Mouse (Mus musculus): ENCODE data around the gene Cbr1. TPM values are rescaled to one million over a fixed set of nuclear protein-coding genes. Genes with fewer than 3 reads are reported as not detected.
A peak's percentile ranks its signal among the peaks of the same experiment; 100 is the strongest.

The Cbr1 gene
- polyA plus RNA-seq (2014; fragmentation: Nextera tagmentation; extraction: Ambion mirVana), result 143 and 145 TPM in 2 replicates

DNA sequence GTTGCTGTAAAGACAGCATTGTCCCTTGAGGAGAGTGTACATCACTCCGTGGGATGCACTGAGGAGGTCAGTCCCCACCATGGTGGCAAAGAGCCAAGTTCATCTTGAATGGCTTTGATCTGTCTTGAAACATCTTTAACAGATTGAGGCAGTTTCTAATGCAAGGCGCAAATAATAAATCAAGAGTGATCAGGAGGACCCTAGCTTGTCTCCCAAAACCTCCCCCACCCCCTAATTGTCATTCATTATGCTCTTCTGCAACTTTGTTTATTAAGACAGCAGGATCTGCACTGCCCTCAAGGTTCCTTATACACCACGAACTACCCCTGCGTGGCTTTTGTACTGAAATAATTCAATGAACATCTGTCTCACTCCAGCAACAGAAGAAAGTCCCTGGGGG lies at the start of gene Cbr1:
Gene Cbr1 (plus strand): TSS at position 301 of the 400 bp plus-strand sequence.
- Histone ChIP-seq H3K4me1 (ENCODE audit: control insufficient read depth, insufficient read depth, low read length) (peaks cover 8% of the 10 kb centered on the region; the same call in 1 of the 2 replicates), H3K9me3 (replicated peaks; ENCODE audit: control insufficient read depth, low read length) (no peaks in the 10 kb centered on the region), H3K36me3 (ENCODE audit: control insufficient read depth, insufficient read depth, low read length) (peaks cover 6% of the 10 kb centered on the region; the same call in 1 of the 2 replicates), H3K4me3 (ENCODE audit: low read depth, low read length) (peak within 1 kb of the TSS; percentile 55), H3K27me3 (replicated peaks; ENCODE audit: control insufficient read depth, insufficient read depth, low read length) (no peaks in the 10 kb centered on the region), H3K9ac (ENCODE audit: low read length) (peak within 1 kb of the TSS; percentile 77; the same call in 1 of the 2 replicates), H3K4me2 (ENCODE audit: low read length) (peak within 1 kb of the TSS; percentile 74), H3K27ac (ENCODE audit: low read depth, low read length) (0 out of 2 replicates have a peak within 1 kb of the TSS, but pooled peaks have one; percentile 92)
- WGBS, result 65% methylated on average over 4 of the region's 4 CpGs
- ATAC-seq, result no peak
- peak; percentile 22 for DNase-seq (ENCODE audit: low spot score)

DNA sequence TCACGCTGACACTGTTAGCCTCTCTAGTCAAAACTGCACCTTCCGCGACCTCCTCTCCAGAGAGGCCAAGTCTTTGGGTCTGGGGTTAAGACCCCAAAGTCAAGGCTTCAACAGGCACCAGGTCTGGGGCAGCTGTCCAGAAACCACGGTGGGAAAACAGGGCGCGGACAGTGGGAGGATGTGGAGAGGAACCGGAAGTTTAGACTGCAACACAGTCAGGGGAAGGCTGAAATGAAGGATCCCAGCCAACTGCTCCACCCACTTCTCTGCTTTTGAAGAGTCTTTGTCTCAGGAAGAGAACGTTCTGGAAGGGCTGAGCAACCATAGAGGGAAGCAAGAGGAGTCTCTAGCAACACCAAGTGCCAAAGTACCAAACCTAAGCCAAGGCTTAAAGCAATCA lies 48.0 kb upstream of the Cbr1 start:
- no peaks in the 10 kb centered on the region for H3K36me3 ChIP-seq (ENCODE audit: control insufficient read depth, insufficient read depth, low read length)
- H3K27ac ChIP-seq (ENCODE audit: low read depth, low read length), result no peak overlapping the region
- no peaks in the 10 kb centered on the region for H3K9me3 ChIP-seq (replicated peaks; ENCODE audit: control insufficient read depth, low read length)
- H3K4me1 ChIP-seq (ENCODE audit: control insufficient read depth, insufficient read depth, low read length), result no peaks in the 10 kb centered on the region
- H3K9ac ChIP-seq (ENCODE audit: low read length), result no peak overlapping the region
- ATAC-seq, result no peak
- DNase-seq (ENCODE audit: low spot score), result no peak
- H3K4me2 ChIP-seq (ENCODE audit: low read length), result no peak overlapping the region
- no peaks in the 10 kb centered on the region for H3K27me3 ChIP-seq (replicated peaks; ENCODE audit: control insufficient read depth, insufficient read depth, low read length)
- H3K4me3 ChIP-seq (ENCODE audit: low read depth, low read length), result no peak overlapping the region
- 71% methylated on average over 8 of the region's 8 CpGs for WGBS

DNA sequence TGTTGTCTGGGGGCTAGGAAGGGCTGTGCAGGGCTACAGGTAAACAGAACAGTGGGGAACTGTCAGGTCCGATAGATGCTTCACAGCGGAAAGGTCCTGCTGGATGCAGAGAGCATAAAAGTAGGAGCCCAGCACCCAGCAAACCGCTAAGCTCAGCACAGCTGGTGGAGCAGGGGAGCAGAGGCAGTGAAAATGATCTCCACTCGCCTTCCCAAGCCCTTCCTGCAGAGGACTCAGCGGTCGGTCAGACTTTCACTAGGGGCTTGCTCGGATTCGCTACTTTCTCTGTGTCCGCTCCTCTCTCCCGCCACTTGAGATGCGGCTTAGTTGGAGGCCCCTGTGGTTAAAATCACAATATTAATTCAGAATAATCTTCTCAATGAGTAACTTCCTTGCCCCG lies 47.2 kb upstream of the Cbr1 start:
- whole genome bisulfite sequencing, result 13% methylated on average over 12 of the region's 12 CpGs
- Histone ChIP-seq H3K4me2 (ENCODE audit: low read length) (no peak overlapping the region), H3K9me3 (replicated peaks; ENCODE audit: control insufficient read depth, low read length) (no peaks in the 10 kb centered on the region), H3K36me3 (ENCODE audit: control insufficient read depth, insufficient read depth, low read length) (no peaks in the 10 kb centered on the region), H3K27me3 (replicated peaks; ENCODE audit: control insufficient read depth, insufficient read depth, low read length) (no peaks in the 10 kb centered on the region), H3K4me1 (ENCODE audit: control insufficient read depth, insufficient read depth, low read length) (no peaks in the 10 kb centered on the region), H3K27ac (ENCODE audit: low read depth, low read length) (no peak overlapping the region), H3K9ac (ENCODE audit: low read length) (no peak overlapping the region), H3K4me3 (ENCODE audit: low read depth, low read length) (no peak overlapping the region)
- no peak for DNase-seq (ENCODE audit: low spot score)
- no peak for ATAC-seq

- Histone ChIP-seq H3K27ac (ENCODE audit: low read depth, low read length) (no peak overlapping the region), H3K9me3 (replicated peaks; ENCODE audit: control insufficient read depth, low read length) (no peaks in the 10 kb centered on the region), H3K4me2 (ENCODE audit: low read length) (no peak overlapping the region), H3K4me3 (ENCODE audit: low read depth, low read length) (no peak overlapping the region), H3K36me3 (ENCODE audit: control insufficient read depth, insufficient read depth, low read length) (no peaks in the 10 kb centered on the region), H3K27me3 (replicated peaks; ENCODE audit: control insufficient read depth, insufficient read depth, low read length) (no peaks in the 10 kb centered on the region), H3K4me1 (ENCODE audit: control insufficient read depth, insufficient read depth, low read length) (no peaks in the 10 kb centered on the region), H3K9ac (ENCODE audit: low read length) (no peak overlapping the region)
- DNase-seq (ENCODE audit: low spot score) (no peak), ATAC-seq (no peak)
- WGBS, result 93% methylated on average over 6 of the region's 6 CpGs
These were observed 33.3 kb upstream of the Cbr1 start for GRCm38 (mm10) chr16:93572383-93572782.

- no peak for DNase-seq (ENCODE audit: low spot score)
- H3K27me3 ChIP-seq (replicated peaks; ENCODE audit: control insufficient read depth, insufficient read depth, low read length), result no peaks in the 10 kb centered on the region
- no peak overlapping the region for H3K9ac ChIP-seq (ENCODE audit: low read length)
- H3K4me1 ChIP-seq (ENCODE audit: control insufficient read depth, insufficient read depth, low read length), result no peaks in the 10 kb centered on the region
- H3K9me3 ChIP-seq (replicated peaks; ENCODE audit: control insufficient read depth, low read length), result no peaks in the 10 kb centered on the region
- H3K4me3 ChIP-seq (ENCODE audit: low read depth, low read length), result no peak overlapping the region
- 95% methylated on average over 5 of the region's 5 CpGs for WGBS
- no peak overlapping the region for H3K27ac ChIP-seq (ENCODE audit: low read depth, low read length)
- no peak overlapping the region for H3K4me2 ChIP-seq (ENCODE audit: low read length)
- H3K36me3 ChIP-seq (ENCODE audit: control insufficient read depth, insufficient read depth, low read length), result no peaks in the 10 kb centered on the region
- ATAC-seq, result no peak
These were observed 32.2 kb upstream of the Cbr1 start for GRCm38 (mm10) chr16:93573434-93573833.

DNA sequence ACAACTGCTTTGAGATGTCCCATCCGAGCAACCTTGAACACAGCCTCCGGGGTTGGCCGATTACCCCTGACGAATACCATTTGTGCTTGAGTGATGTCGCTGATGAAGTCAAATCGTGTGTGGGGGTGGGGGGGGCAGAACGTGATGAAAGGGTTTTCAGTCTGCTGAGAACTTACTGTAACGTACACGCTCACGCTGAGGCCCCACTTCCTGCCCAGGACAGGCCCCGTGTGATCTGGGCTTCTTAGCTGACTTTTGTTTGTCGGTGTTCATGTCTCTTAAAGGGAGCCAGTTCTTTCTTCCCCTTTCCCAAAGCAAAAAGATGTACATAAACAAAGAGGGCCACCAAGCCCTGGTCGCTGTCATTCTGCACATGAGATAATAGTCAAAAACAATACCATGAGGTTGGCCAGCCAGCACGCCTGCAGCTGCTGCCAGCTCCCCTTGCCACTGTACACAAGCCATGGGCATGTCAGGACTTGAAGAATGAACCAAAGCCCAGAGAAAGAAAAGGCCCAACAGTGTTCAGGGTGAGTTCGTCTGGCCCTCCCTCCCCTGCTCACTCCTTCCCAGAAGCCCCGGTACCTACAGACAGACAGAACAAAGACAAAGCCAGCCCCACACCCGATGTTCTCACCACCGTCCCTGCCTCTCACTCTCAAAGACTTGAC lies 31.0 kb upstream of the Cbr1 start:
- DNase-seq (ENCODE audit: low spot score), result no peak
- H3K9me3 ChIP-seq (replicated peaks; ENCODE audit: control insufficient read depth, low read length), result no peaks in the 10 kb centered on the region
- H3K27ac ChIP-seq (ENCODE audit: low read depth, low read length), result no peak overlapping the region
- WGBS, result 58% methylated on average over 18 of the region's 18 CpGs
- H3K27me3 ChIP-seq (replicated peaks; ENCODE audit: control insufficient read depth, insufficient read depth, low read length), result no peaks in the 10 kb centered on the region
- no peaks in the 10 kb centered on the region for H3K36me3 ChIP-seq (ENCODE audit: control insufficient read depth, insufficient read depth, low read length)
- no peak for ATAC-seq
- H3K4me2 ChIP-seq (ENCODE audit: low read length), result no peak overlapping the region
- no peak overlapping the region for H3K4me3 ChIP-seq (ENCODE audit: low read depth, low read length)
- no peaks in the 10 kb centered on the region for H3K4me1 ChIP-seq (ENCODE audit: control insufficient read depth, insufficient read depth, low read length)
- no peak overlapping the region for H3K9ac ChIP-seq (ENCODE audit: low read length)

GRCm38 (mm10) chr16:93575574-93575973 lies 30.1 kb upstream of the Cbr1 start:
- 82% methylated on average over 5 of the region's 5 CpGs for WGBS
- H3K9ac ChIP-seq (ENCODE audit: low read length), result no peak overlapping the region
- ATAC-seq, result no peak
- H3K27ac ChIP-seq (ENCODE audit: low read depth, low read length), result no peak overlapping the region
- no peak overlapping the region for H3K4me3 ChIP-seq (ENCODE audit: low read depth, low read length)
- no peaks in the 10 kb centered on the region for H3K27me3 ChIP-seq (replicated peaks; ENCODE audit: control insufficient read depth, insufficient read depth, low read length)
- no peaks in the 10 kb centered on the region for H3K4me1 ChIP-seq (ENCODE audit: control insufficient read depth, insufficient read depth, low read length)
- H3K36me3 ChIP-seq (ENCODE audit: control insufficient read depth, insufficient read depth, low read length), result no peaks in the 10 kb centered on the region
- no peak overlapping the region for H3K4me2 ChIP-seq (ENCODE audit: low read length)
- H3K9me3 ChIP-seq (replicated peaks; ENCODE audit: control insufficient read depth, low read length), result no peaks in the 10 kb centered on the region
- DNase-seq (ENCODE audit: low spot score), result no peak

GRCm38 (mm10) chr16:93576412-93577082 lies 29.1 kb upstream of the Cbr1 start:
- no peaks in the 10 kb centered on the region for H3K4me1 ChIP-seq (ENCODE audit: control insufficient read depth, insufficient read depth, low read length)
- H3K4me3 ChIP-seq (ENCODE audit: low read depth, low read length), result no peak overlapping the region
- H3K4me2 ChIP-seq (ENCODE audit: low read length), result no peak overlapping the region
- H3K27ac ChIP-seq (ENCODE audit: low read depth, low read length), result no peak overlapping the region
- DNase-seq (ENCODE audit: low spot score) (peak; percentile 84), ATAC-seq (0 out of 2 replicates have a peak, but pooled peaks have one; percentile 40)
- H3K9ac ChIP-seq (ENCODE audit: low read length), result no peak overlapping the region
- 35% methylated on average over 14 of the region's 14 CpGs for WGBS
- H3K9me3 ChIP-seq (replicated peaks; ENCODE audit: control insufficient read depth, low read length), result no peaks in the 10 kb centered on the region
- H3K27me3 ChIP-seq (replicated peaks; ENCODE audit: control insufficient read depth, insufficient read depth, low read length), result no peaks in the 10 kb centered on the region
- H3K36me3 ChIP-seq (ENCODE audit: control insufficient read depth, insufficient read depth, low read length), result no peaks in the 10 kb centered on the region

- Histone ChIP-seq H3K9me3 (replicated peaks; ENCODE audit: control insufficient read depth, low read length) (no peaks in the 10 kb centered on the region), H3K9ac (ENCODE audit: low read length) (no peak overlapping the region), H3K4me2 (ENCODE audit: low read length) (no peak overlapping the region), H3K36me3 (ENCODE audit: control insufficient read depth, insufficient read depth, low read length) (no peaks in the 10 kb centered on the region), H3K27ac (ENCODE audit: low read depth, low read length) (no peak overlapping the region), H3K4me3 (ENCODE audit: low read depth, low read length) (no peak overlapping the region), H3K4me1 (ENCODE audit: control insufficient read depth, insufficient read depth, low read length) (no peaks in the 10 kb centered on the region), H3K27me3 (replicated peaks; ENCODE audit: control insufficient read depth, insufficient read depth, low read length) (no peaks in the 10 kb centered on the region)
- WGBS, result 87% methylated on average over 8 of the region's 8 CpGs
- ATAC-seq (no peak), DNase-seq (ENCODE audit: low spot score) (no peak)
These were observed 27.2 kb upstream of the Cbr1 start for GRCm38 (mm10) chr16:93578346-93579005.

All from forebrain, embryonic 14.5 days (tissue).